Mouse (Mus musculus): ENCODE measurements around the gene Slc9a8. TPM values are rescaled to one million over a fixed set of nuclear protein-coding genes. Genes with fewer than 3 reads are reported as not detected.

Slc9a8 gene
- polyA plus RNA-seq, 1 experiment from 2014 or later, result 9.8 TPM

DNA sequence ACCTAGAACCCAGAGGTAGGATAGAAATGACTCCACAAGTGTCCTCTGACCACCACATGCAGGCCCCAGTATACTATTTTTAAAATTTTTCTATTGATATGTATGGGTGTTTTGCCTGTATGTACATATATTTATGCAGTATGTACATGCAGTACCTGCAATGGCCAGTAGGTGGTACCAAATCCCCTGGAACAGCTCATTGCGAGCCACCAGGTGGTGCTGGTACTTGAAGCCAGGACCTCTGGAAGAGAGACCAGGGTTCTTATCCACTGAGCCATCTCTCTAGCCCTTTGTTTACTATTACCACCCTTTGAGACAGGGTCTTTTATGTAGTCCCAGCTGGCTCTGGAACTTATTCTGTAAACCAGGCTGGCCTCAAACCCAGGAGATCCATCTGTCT, 2.3 kb upstream of the Slc9a8 start:
- Histone ChIP-seq H3K27ac (ENCODE audit: low read length) (no peak overlapping the region), H3K9me3 (ENCODE audit: low read length) (no peaks in the 10 kb centered on the region), H3K4me1 (ENCODE audit: insufficient read depth, low read depth, low read length) (peaks cover 14% of the 10 kb centered on the region; the same call in 1 of the 2 replicates), H3K27me3 (replicated peaks; ENCODE audit: insufficient read depth, low read length) (no peaks in the 10 kb centered on the region), H3K36me3 (ENCODE audit: insufficient read depth, low read length) (0 out of 2 replicates have a peak, but pooled peaks cover under 1% of the 10 kb centered on the region), H3K4me2 (replicated peaks; ENCODE audit: low read depth, low read length) (no peak overlapping the region), H3K4me3 (ENCODE audit: low read depth, low read length) (no peak overlapping the region), H3K9ac (replicated peaks; ENCODE audit: low read depth) (no peak overlapping the region)
- DNase-seq (ENCODE audit: low spot score) (peak; percentile 73), ATAC-seq (no peak)
- TF ChIP-seq EP300 (IDR thresholded peaks at IDR 0.05) (no peak), CTCF (IDR thresholded peaks at IDR 0.05) (peak; percentile 97)
- WGBS, result 41% methylated on average over 1 of the region's 1 CpGs

DNA sequence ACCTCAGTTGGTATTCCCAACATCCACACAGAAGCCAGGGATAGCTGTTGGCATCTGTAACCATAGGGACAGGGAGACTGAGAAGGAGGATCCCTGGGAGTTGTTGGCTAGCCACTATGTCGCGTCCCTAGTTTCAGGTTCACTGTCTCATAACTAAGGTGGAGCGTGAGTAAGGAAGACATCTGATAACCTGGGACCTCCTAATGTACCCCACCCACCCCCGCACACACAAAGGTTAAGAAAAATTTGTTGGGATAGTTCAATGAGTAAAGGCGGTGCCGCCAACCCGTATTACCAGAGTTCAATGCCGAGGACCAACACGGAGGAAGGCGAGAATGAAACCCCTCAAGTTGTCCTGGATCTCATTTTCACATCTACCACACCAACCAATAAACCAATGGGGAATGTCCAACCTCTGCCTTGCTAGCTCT, 686 bp upstream of the Slc9a8 start:
- TF ChIP-seq EP300 (IDR thresholded peaks at IDR 0.05) (no peak), CTCF (IDR thresholded peaks at IDR 0.05) (no peak)
- Histone ChIP-seq H3K9me3 (ENCODE audit: low read length) (no peaks in the 10 kb centered on the region), H3K4me1 (ENCODE audit: insufficient read depth, low read depth, low read length) (peaks cover 14% of the 10 kb centered on the region; the same call in 1 of the 2 replicates), H3K27ac (ENCODE audit: low read length) (peak overlapping the region; percentile 98), H3K9ac (replicated peaks; ENCODE audit: low read depth) (peak overlapping the region; percentile 63), H3K4me2 (replicated peaks; ENCODE audit: low read depth, low read length) (peak overlapping the region; percentile 79), H3K36me3 (ENCODE audit: insufficient read depth, low read length) (peaks cover 8% of the 10 kb centered on the region; the same call in 1 of the 2 replicates), H3K27me3 (replicated peaks; ENCODE audit: insufficient read depth, low read length) (no peaks in the 10 kb centered on the region), H3K4me3 (ENCODE audit: low read depth, low read length) (peak overlapping the region; percentile 85)
- ATAC-seq, result no peak
- DNase-seq (ENCODE audit: low spot score), result peak; percentile 32
- 15% methylated on average over 10 of the region's 10 CpGs for WGBS

DNA sequence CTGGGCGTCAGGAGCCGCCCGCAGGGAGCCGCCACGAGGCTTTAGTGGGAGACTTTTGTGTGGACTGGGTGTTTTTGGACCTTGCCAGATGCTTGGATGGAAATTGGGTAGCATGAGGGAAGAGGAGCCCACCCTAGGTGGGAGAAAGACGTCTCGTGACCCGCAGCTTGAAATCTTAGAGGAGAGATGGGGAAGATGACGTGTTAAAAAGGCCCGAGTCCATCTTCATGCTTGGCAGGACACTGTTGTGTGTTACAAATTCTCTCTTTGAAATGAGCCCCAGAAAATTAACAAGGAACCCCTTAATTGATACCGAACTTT, 598 bp downstream of the Slc9a8 start:
- no peaks in the 10 kb centered on the region for H3K27me3 ChIP-seq (replicated peaks; ENCODE audit: insufficient read depth, low read length)
- peak overlapping the region; percentile 85 for H3K4me3 ChIP-seq (ENCODE audit: low read depth, low read length)
- DNase-seq (ENCODE audit: low spot score) (no peak), ATAC-seq (no peak)
- peaks cover 19% of the 10 kb centered on the region; the same call in 1 of the 2 replicates for H3K36me3 ChIP-seq (ENCODE audit: insufficient read depth, low read length)
- H3K9ac ChIP-seq (replicated peaks; ENCODE audit: low read depth), result peak overlapping the region; percentile 89
- H3K4me2 ChIP-seq (replicated peaks; ENCODE audit: low read depth, low read length), result peak overlapping the region; percentile 79
- no peaks in the 10 kb centered on the region for H3K9me3 ChIP-seq (ENCODE audit: low read length)
- TF ChIP-seq EP300 (IDR thresholded peaks at IDR 0.05) (no peak), CTCF (IDR thresholded peaks at IDR 0.05) (no peak)
- peak overlapping the region; percentile 98 for H3K27ac ChIP-seq (ENCODE audit: low read length)
- WGBS, result 6% methylated on average over 11 of the region's 11 CpGs
- H3K4me1 ChIP-seq (ENCODE audit: insufficient read depth, low read depth, low read length), result peaks cover 14% of the 10 kb centered on the region; the same call in 1 of the 2 replicates

DNA sequence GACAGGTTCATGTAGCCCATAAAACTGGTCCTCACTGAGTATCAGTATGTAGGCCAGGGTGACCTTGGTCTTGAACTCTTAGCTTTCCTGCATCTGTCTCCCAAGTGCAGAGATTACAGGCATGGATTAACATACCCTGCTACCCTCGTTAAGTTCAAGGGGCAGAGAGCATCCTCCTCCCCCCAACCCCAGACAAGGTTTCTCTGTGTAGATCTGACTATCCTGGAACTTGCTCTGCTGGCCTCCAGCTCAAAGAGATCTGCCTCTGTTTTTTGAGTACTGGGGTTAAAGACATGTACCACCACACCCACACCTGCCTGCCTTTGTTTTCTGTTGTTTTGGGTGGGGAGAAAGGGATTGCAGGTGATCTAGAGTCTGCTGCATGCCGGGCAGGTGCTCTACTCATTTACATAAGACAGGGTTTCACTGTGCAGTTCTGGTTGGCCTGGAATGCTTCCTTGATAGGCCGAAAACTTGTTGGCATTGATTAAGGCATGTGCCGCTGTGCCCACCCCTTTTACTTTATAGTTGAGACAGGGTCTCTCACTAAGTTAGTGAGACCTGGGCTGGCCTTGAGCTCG, 1.6 kb downstream of the Slc9a8 start:
- Histone ChIP-seq H3K36me3 (ENCODE audit: insufficient read depth, low read length) (peaks cover 19% of the 10 kb centered on the region; the same call in 1 of the 2 replicates), H3K9ac (replicated peaks; ENCODE audit: low read depth) (no peak overlapping the region), H3K27me3 (replicated peaks; ENCODE audit: insufficient read depth, low read length) (no peaks in the 10 kb centered on the region), H3K4me1 (ENCODE audit: insufficient read depth, low read depth, low read length) (peaks cover 14% of the 10 kb centered on the region; the same call in 1 of the 2 replicates), H3K9me3 (ENCODE audit: low read length) (no peaks in the 10 kb centered on the region), H3K27ac (ENCODE audit: low read length) (no peak overlapping the region), H3K4me3 (ENCODE audit: low read depth, low read length) (no peak overlapping the region), H3K4me2 (replicated peaks; ENCODE audit: low read depth, low read length) (no peak overlapping the region)
- DNase-seq (ENCODE audit: low spot score) (no peak), ATAC-seq (no peak)
- TF ChIP-seq CTCF (IDR thresholded peaks at IDR 0.05) (no peak), EP300 (IDR thresholded peaks at IDR 0.05) (no peak)
- WGBS, result 87% methylated on average over 5 of the region's 5 CpGs

DNA sequence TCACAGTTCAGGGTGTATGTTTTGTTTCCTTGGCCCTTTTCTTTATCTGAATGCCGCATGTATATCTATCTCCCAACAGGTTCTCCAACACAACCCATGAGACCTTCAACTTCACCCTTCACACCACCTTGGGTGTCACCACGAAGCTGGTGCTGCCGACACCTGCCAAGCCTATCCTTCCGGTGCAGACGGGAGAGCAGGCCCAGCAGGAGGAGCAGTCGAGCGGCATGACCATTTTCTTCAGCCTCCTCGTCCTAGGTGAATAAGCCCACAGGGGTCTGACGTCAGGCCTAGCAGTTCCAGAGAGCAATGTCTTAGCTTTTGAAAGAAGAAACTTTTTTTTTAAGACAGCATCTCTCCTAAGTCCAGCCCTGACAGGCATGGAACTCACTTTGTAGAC, 2.5 kb downstream of the Slc9a8 start:
- Histone ChIP-seq H3K9ac (replicated peaks; ENCODE audit: low read depth) (no peak overlapping the region), H3K4me2 (replicated peaks; ENCODE audit: low read depth, low read length) (no peak overlapping the region), H3K27ac (ENCODE audit: low read length) (no peak overlapping the region), H3K4me1 (ENCODE audit: insufficient read depth, low read depth, low read length) (peaks cover 14% of the 10 kb centered on the region; the same call in 1 of the 2 replicates), H3K36me3 (ENCODE audit: insufficient read depth, low read length) (peaks cover 19% of the 10 kb centered on the region; the same call in 1 of the 2 replicates), H3K27me3 (replicated peaks; ENCODE audit: insufficient read depth, low read length) (no peaks in the 10 kb centered on the region), H3K4me3 (ENCODE audit: low read depth, low read length) (no peak overlapping the region), H3K9me3 (ENCODE audit: low read length) (no peaks in the 10 kb centered on the region)
- DNase-seq (ENCODE audit: low spot score) (no peak), ATAC-seq (no peak)
- WGBS, result 79% methylated on average over 9 of the region's 9 CpGs
- peak; percentile 12; the same call in 1 of the 2 replicates for TF ChIP-seq CTCF (IDR thresholded peaks at IDR 0.05)
- TF ChIP-seq EP300 (IDR thresholded peaks at IDR 0.05), result no peak

DNA sequence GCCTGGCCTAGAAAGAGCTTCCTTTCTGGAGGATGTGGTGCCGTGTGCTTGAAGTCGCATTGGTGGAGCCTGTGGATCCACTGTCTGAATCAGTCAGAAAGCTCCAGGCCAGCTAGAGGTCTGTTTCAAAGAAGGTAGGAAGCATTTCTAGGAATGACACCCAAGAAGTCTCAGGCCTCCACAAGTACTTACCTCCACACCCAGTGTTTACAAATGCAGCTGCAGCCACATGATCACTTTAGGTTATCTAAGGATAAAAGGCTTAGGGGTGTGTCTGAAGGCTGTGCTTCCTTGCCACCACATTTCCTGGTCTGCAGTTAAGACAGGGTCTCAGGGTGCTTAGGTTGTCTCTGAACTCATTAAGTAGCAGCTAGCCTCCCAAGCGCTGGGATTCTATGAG, 3.0 kb downstream of the Slc9a8 start:
- Histone ChIP-seq H3K27ac (ENCODE audit: low read length) (no peak overlapping the region), H3K36me3 (ENCODE audit: insufficient read depth, low read length) (peaks cover 19% of the 10 kb centered on the region; the same call in 1 of the 2 replicates), H3K4me2 (replicated peaks; ENCODE audit: low read depth, low read length) (no peak overlapping the region), H3K4me3 (ENCODE audit: low read depth, low read length) (no peak overlapping the region), H3K4me1 (ENCODE audit: insufficient read depth, low read depth, low read length) (peaks cover 14% of the 10 kb centered on the region; the same call in 1 of the 2 replicates), H3K9me3 (ENCODE audit: low read length) (no peaks in the 10 kb centered on the region), H3K9ac (replicated peaks; ENCODE audit: low read depth) (no peak overlapping the region), H3K27me3 (replicated peaks; ENCODE audit: insufficient read depth, low read length) (no peaks in the 10 kb centered on the region)
- TF ChIP-seq CTCF (IDR thresholded peaks at IDR 0.05) (no peak), EP300 (IDR thresholded peaks at IDR 0.05) (no peak)
- ATAC-seq, result no peak
- DNase-seq (ENCODE audit: low spot score), result no peak
- 97% methylated on average over 3 of the region's 3 CpGs for WGBS
